In the genomic region with DNA sequence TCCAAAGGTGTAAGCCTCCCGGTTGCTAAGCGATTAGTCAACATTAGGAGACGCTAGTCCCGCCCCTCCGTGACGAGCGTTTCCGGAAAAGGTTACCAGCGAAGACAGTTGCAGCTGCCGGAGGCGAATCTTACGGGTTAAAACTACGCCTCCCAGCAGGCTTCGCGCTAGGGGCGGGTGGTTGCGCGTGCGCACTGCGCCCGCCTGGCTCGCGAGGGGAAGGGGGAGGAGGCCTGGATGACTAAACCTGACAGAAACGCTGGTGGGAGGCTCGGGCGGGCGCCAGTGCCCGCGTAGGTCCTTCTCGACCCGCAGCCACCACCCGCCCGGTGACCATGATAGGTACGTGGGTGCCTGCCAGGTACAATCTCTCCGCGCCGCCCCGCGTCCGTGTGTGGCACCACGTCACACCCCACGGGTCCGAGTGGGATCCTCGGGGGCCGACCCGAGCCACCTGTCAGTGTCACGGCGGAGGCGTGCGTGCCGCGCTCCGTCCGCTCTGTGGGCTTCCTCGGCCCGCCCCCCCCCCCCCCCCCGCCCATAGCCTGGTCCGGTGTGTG, we compare ENCODE assay signal across 8 mouse cellular contexts. TPM values are rescaled to one million over a fixed set of nuclear protein-coding genes. Genes with fewer than 3 reads are reported as not detected.
DNase-seq lines count a peak whose midpoint lies in the region; ATAC-seq and TF ChIP-seq lines count a peak whose summit lies in the region.

A gene (minus strand): TSS at position 164 of the 560 bp plus-strand sequence.
A gene (plus strand): TSS at position 237 of the 560 bp plus-strand sequence.

- H3K36me3 ChIP-seq in embryonic facial prominence, embryonic 15.5 days = no peaks in the 10 kb centered on the region
- no peaks in the 10 kb centered on the region for H3K36me3 ChIP-seq in limb, embryonic 14.5 days (ENCODE audit: control insufficient read depth, insufficient read depth, low read length)
- H3K36me3 ChIP-seq in midbrain, postnatal 0 days (ENCODE audit: insufficient read depth, low read length) = no peaks in the 10 kb centered on the region

- peak within 1 kb of the TSS; percentile 73 for H3K4me2 ChIP-seq in embryonic facial prominence, embryonic 15.5 days (replicated peaks)
- H3K4me2 ChIP-seq in limb, embryonic 14.5 days (replicated peaks; ENCODE audit: low read depth, low read length, severe bottlenecking) = peak within 1 kb of the TSS; percentile 88
- peak within 1 kb of the TSS; percentile 66 for H3K4me2 ChIP-seq in midbrain, postnatal 0 days (ENCODE audit: low read depth, low read length, poor library complexity, severe bottlenecking)

- peak within 1 kb of the TSS; percentile 75 for H3K4me3 ChIP-seq in bone marrow, adult 2 months (replicated peaks; ENCODE audit: control insufficient read depth, low read depth, low read length)
- peak within 1 kb of the TSS; percentile 76 for H3K4me3 ChIP-seq in embryonic facial prominence, embryonic 15.5 days (replicated peaks)
- H3K4me3 ChIP-seq in limb, embryonic 14.5 days (replicated peaks; ENCODE audit: low read length) = peak within 1 kb of the TSS; percentile 69
- peak within 1 kb of the TSS; percentile 70 for H3K4me3 ChIP-seq in midbrain, postnatal 0 days (ENCODE audit: low read depth, low read length)

- peak within 1 kb of the TSS; percentile 50 for H3K9ac ChIP-seq in embryonic facial prominence, embryonic 15.5 days
- H3K9ac ChIP-seq in limb, embryonic 14.5 days (ENCODE audit: low read depth, low read length, severe bottlenecking) = peak within 1 kb of the TSS; percentile 72
- peak within 1 kb of the TSS; percentile 87 for H3K9ac ChIP-seq in midbrain, postnatal 0 days (replicated peaks; ENCODE audit: low read length, poor library complexity, severe bottlenecking)

- H3K27ac ChIP-seq in bone marrow, adult 2 months (ENCODE audit: control insufficient read depth, insufficient read depth, low read depth, low read length, poor library complexity) = no peak within 1 kb of the TSS; the same call in 1 of the 2 replicates
- H3K27ac ChIP-seq in embryonic facial prominence, embryonic 15.5 days (replicated peaks) = no peak within 1 kb of the TSS
- peak within 1 kb of the TSS; percentile 73 for H3K27ac ChIP-seq in limb, embryonic 14.5 days (replicated peaks; ENCODE audit: low read depth, low read length)
- H3K27ac ChIP-seq in midbrain, postnatal 0 days (ENCODE audit: low read depth, low read length) = peak within 1 kb of the TSS; percentile 87

- 1% methylated on average over 51 of the region's 58 CpGs for WGBS in bone marrow, adult 2 months
- under 1% methylated on average over 46 of the region's 58 CpGs for WGBS in embryonic facial prominence, embryonic 15.5 days
- WGBS in limb, embryonic 14.5 days = 0% methylated on average over 19 of the region's 58 CpGs
- under 1% methylated on average over 57 of the region's 58 CpGs for WGBS in midbrain, postnatal 0 days

- no peaks in the 10 kb centered on the region for H3K27me3 ChIP-seq in embryonic facial prominence, embryonic 15.5 days
- H3K27me3 ChIP-seq in limb, embryonic 14.5 days (ENCODE audit: control insufficient read depth, insufficient read depth, low read length) = no peaks in the 10 kb centered on the region
- H3K27me3 ChIP-seq in midbrain, postnatal 0 days (ENCODE audit: insufficient read depth, low read length) = no peaks in the 10 kb centered on the region

- peak; percentile 96 for ATAC-seq in embryonic facial prominence, embryonic 15.5 days (ENCODE audit: insufficient number of reproducible peaks, low FRiP score, low TSS enrichment, low read depth)
- peak; percentile 99 for ATAC-seq in limb, embryonic 14.5 days (ENCODE audit: low FRiP score, low read depth)
- ATAC-seq in midbrain, postnatal 0 days (ENCODE audit: low FRiP score) = peak; percentile 96

- DNase-seq in 416B (ENCODE audit: low read depth) = peak; percentile 89
- peak; percentile 99 for DNase-seq in heart, adult 8-10 months (ENCODE audit: low spot score)
- peak; percentile 99 for DNase-seq in kidney, adult 9 months
- DNase-seq in limb, embryonic 14.5 days (ENCODE audit: low spot score) = peak; percentile 100
- peak; percentile 100 for DNase-seq in midbrain, postnatal 0 days (ENCODE audit: low spot score)
- peak; percentile 83 to 90 for DNase-seq in spleen, postnatal 14 days (ENCODE audit: low spot score in 2 of 2)

- no peaks in the 10 kb centered on the region for H3K9me3 ChIP-seq in embryonic facial prominence, embryonic 15.5 days (replicated peaks)
- H3K9me3 ChIP-seq in limb, embryonic 14.5 days (ENCODE audit: control insufficient read depth, low read length) = no peaks in the 10 kb centered on the region
- no peaks in the 10 kb centered on the region for H3K9me3 ChIP-seq in midbrain, postnatal 0 days (ENCODE audit: low read length)

- 0 out of 2 replicates have a peak, but pooled peaks have one; percentile 22 for TF ChIP-seq POLR2A in bone marrow, adult 2 months (IDR thresholded peaks at IDR 0.05; ENCODE audit: borderline replicate concordance, control insufficient read depth, low read depth, low read length)
- TF ChIP-seq POLR2A in limb, embryonic 14.5 days (IDR thresholded peaks at IDR 0.05; ENCODE audit: borderline replicate concordance, extremely low read depth, insufficient read depth, insufficient read length) = no peak

- no peaks in the 10 kb centered on the region for H3K4me1 ChIP-seq in bone marrow, adult 2 months (ENCODE audit: control insufficient read depth, insufficient read depth, low read length)
- H3K4me1 ChIP-seq in embryonic facial prominence, embryonic 15.5 days = no peaks in the 10 kb centered on the region
- H3K4me1 ChIP-seq in limb, embryonic 14.5 days (ENCODE audit: control insufficient read depth, insufficient read depth, low read length) = 0 out of 2 replicates have a peak, but pooled peaks cover 4% of the 10 kb centered on the region
- no peaks in the 10 kb centered on the region for H3K4me1 ChIP-seq in midbrain, postnatal 0 days (ENCODE audit: insufficient read depth, low read length)

- TF ChIP-seq CTCF in bone marrow, adult 2 months (IDR thresholded peaks at IDR 0.05; ENCODE audit: control insufficient read depth, insufficient read depth, low read length) = no peak
- peak; percentile 18 for TF ChIP-seq CTCF in midbrain, postnatal 0 days (IDR thresholded peaks at IDR 0.05)

RNA-seq across cellular contexts. Expression of the first gene that starts in this region (rescaled TPM):
- not detected in 2 replicates for polyA plus RNA-seq in bone marrow, adult 2 months (2011; ENCODE audit: insufficient read depth, insufficient read length, low replicate concordance, missing spikeins)
- polyA plus RNA-seq in embryonic facial prominence, embryonic 15.5 days (2015; fragmentation: Nextera tagmentation; extraction: Ambion mirVana) = 3.9 and 5.4 TPM in 2 replicates
- total RNA-seq in heart, adult 8-10 months (2022) = 1 to 10 TPM; 1.4 to 3.1 (median 1.9) TPM
- 0.78 and 0.99 TPM in 2 replicates for polyA plus RNA-seq in limb, embryonic 14.5 days (2012; rRNA removed)
- polyA plus RNA-seq in limb, embryonic 14.5 days (2014; fragmentation: Nextera tagmentation; extraction: Ambion mirVana) = 1.3 and 1.7 TPM in 2 replicates
- 8.8 and 14.6 TPM in 2 replicates for total RNA-seq in midbrain, postnatal 0 days (2014; rRNA removed)
- polyA plus RNA-seq in midbrain, postnatal 0 days (2015; fragmentation: Nextera tagmentation; extraction: Ambion mirVana) = 20.6 and 23.0 TPM in 2 replicates

RNA-seq across cellular contexts. Expression of the second gene that starts in this region (rescaled TPM):
- polyA plus RNA-seq in bone marrow, adult 2 months (2011; ENCODE audit: insufficient read depth, insufficient read length, low replicate concordance, missing spikeins) = 0.50 and 2.5 TPM in 2 replicates
- polyA plus RNA-seq in embryonic facial prominence, embryonic 15.5 days (2015; fragmentation: Nextera tagmentation; extraction: Ambion mirVana) = 2.8 TPM in 2 replicates
- total RNA-seq in heart, adult 8-10 months (2022) = 10 to 100 TPM; 12.6 to 16.3 (median 15.2) TPM
- polyA plus RNA-seq in limb, embryonic 14.5 days (2012; rRNA removed) = 2.0 and 2.3 TPM in 2 replicates
- 1.8 and 2.7 TPM in 2 replicates for polyA plus RNA-seq in limb, embryonic 14.5 days (2014; fragmentation: Nextera tagmentation; extraction: Ambion mirVana)
- 7.8 and 9.4 TPM in 2 replicates for total RNA-seq in midbrain, postnatal 0 days (2014; rRNA removed)
- 8.2 and 9.0 TPM in 2 replicates for polyA plus RNA-seq in midbrain, postnatal 0 days (2015; fragmentation: Nextera tagmentation; extraction: Ambion mirVana)

Comparison
In these comparisons a context has a peak if more than half of its experiments do, and no peak if none do; other contexts are left out.
1. H3K27ac ChIP-seq: peak in limb, embryonic 14.5 days (single experiment) and midbrain, postnatal 0 days (single experiment); none in bone marrow, adult 2 months (single experiment) and embryonic facial prominence, embryonic 15.5 days (single experiment).
2. Peak in every context shown above with its lines, with median percentiles within 50 percentile points of each other: DNase-seq, H3K4me3 ChIP-seq, ATAC-seq, H3K4me2 ChIP-seq and H3K9ac ChIP-seq.